Mouse (Mus musculus): ENCODE results near the gene Gm572. TPM values are rescaled to one million over a fixed set of nuclear protein-coding genes. Genes with fewer than 3 reads are reported as not detected.

Gm572 gene
- polyA plus RNA-seq, 1 experiment from 2014 or later, result not detected

GRCm38 (mm10) chr4:148654701-148655398, 11.7 kb downstream of the Gm572 start:
- H3K36me3 ChIP-seq (replicated peaks), result no peaks in the 10 kb centered on the region
- no peak overlapping the region for H3K9ac ChIP-seq
- WGBS, result 88% methylated on average over 18 of the region's 18 CpGs
- no peak overlapping the region for H3K27ac ChIP-seq
- H3K4me3 ChIP-seq (replicated peaks), result no peak overlapping the region
- no peak for ATAC-seq (ENCODE audit: low FRiP score)
- H3K9me3 ChIP-seq, result peaks cover 3% of the 10 kb centered on the region; the same call in 1 of the 2 replicates
- H3K27me3 ChIP-seq, result peaks cover 5% of the 10 kb centered on the region; the same call in 1 of the 2 replicates
- peaks cover 4% of the 10 kb centered on the region; the same call in 1 of the 2 replicates for H3K4me1 ChIP-seq
- no peak overlapping the region for H3K4me2 ChIP-seq

- H3K27ac ChIP-seq, result no peak overlapping the region
- peaks cover 4% of the 10 kb centered on the region; the same call in 1 of the 2 replicates for H3K4me1 ChIP-seq
- no peak for ATAC-seq (ENCODE audit: low FRiP score)
These were observed 13.7 kb downstream of the Gm572 start for GRCm38 (mm10) chr4:148656691-148657258.

GRCm38 (mm10) chr4:148657776-148658175, 14.7 kb downstream of the Gm572 start:
- Histone ChIP-seq H3K27me3 (peaks cover 8% of the 10 kb centered on the region; the same call in 1 of the 2 replicates), H3K9me3 (peaks cover 2% of the 10 kb centered on the region; the same call in 1 of the 2 replicates), H3K4me2 (no peak overlapping the region), H3K27ac (no peak overlapping the region), H3K9ac (no peak overlapping the region), H3K4me1 (peaks cover 10% of the 10 kb centered on the region), H3K36me3 (replicated peaks) (no peaks in the 10 kb centered on the region), H3K4me3 (replicated peaks) (no peak overlapping the region)
- no peak for ATAC-seq (ENCODE audit: low FRiP score)
- WGBS, result 91% methylated on average over 13 of the region's 13 CpGs

More at GRCm38 (mm10) chr4:148656691-148657258, 13.7 kb downstream of the Gm572 start:
- Histone ChIP-seq H3K36me3 (replicated peaks) (no peaks in the 10 kb centered on the region), H3K4me3 (replicated peaks) (no peak overlapping the region), H3K9ac (no peak overlapping the region), H3K4me2 (no peak overlapping the region), H3K9me3 (peaks cover 3% of the 10 kb centered on the region; the same call in 1 of the 2 replicates), H3K27me3 (peaks cover 8% of the 10 kb centered on the region; the same call in 1 of the 2 replicates)
- WGBS, result 57% methylated on average over 15 of the region's 15 CpGs

- Histone ChIP-seq H3K9me3 (no peaks in the 10 kb centered on the region), H3K9ac (no peak overlapping the region), H3K27ac (no peak overlapping the region), H3K4me3 (replicated peaks) (no peak overlapping the region), H3K4me1 (peaks cover 16% of the 10 kb centered on the region), H3K27me3 (peaks cover 20% of the 10 kb centered on the region; the same call in 1 of the 2 replicates), H3K36me3 (replicated peaks) (no peaks in the 10 kb centered on the region), H3K4me2 (no peak overlapping the region)
- 74% methylated on average over 3 of the region's 3 CpGs for WGBS
- ATAC-seq (ENCODE audit: low FRiP score), result no peak
These were observed 17.1 kb downstream of the Gm572 start for GRCm38 (mm10) chr4:148660174-148660573.

- 42% methylated on average over 21 of the region's 21 CpGs for WGBS
- Histone ChIP-seq H3K4me1 (peaks cover 12% of the 10 kb centered on the region), H3K4me3 (replicated peaks) (no peak overlapping the region), H3K9me3 (no peaks in the 10 kb centered on the region), H3K27me3 (peaks cover 17% of the 10 kb centered on the region; the same call in 1 of the 2 replicates), H3K27ac (no peak overlapping the region), H3K36me3 (replicated peaks) (no peaks in the 10 kb centered on the region), H3K9ac (no peak overlapping the region), H3K4me2 (peak overlapping the region; percentile 25; the same call in 1 of the 2 replicates)
- ATAC-seq (ENCODE audit: low FRiP score), result peak; percentile 50; the same call in 1 of the 2 replicates
These were observed 19.2 kb downstream of the Gm572 start for GRCm38 (mm10) chr4:148662168-148662965.

- Histone ChIP-seq H3K9ac (no peak overlapping the region), H3K27ac (no peak overlapping the region), H3K4me1 (peaks cover 12% of the 10 kb centered on the region), H3K4me2 (no peak overlapping the region), H3K36me3 (replicated peaks) (no peaks in the 10 kb centered on the region), H3K27me3 (peaks cover 15% of the 10 kb centered on the region; the same call in 1 of the 2 replicates), H3K9me3 (no peaks in the 10 kb centered on the region), H3K4me3 (replicated peaks) (no peak overlapping the region)
- ATAC-seq (ENCODE audit: low FRiP score), result no peak
- WGBS, result 85% methylated on average over 7 of the region's 7 CpGs
These were observed 20.2 kb downstream of the Gm572 start for GRCm38 (mm10) chr4:148663326-148663725.

- Histone ChIP-seq H3K9ac (no peak overlapping the region), H3K36me3 (replicated peaks) (no peaks in the 10 kb centered on the region), H3K27me3 (peaks cover 15% of the 10 kb centered on the region; the same call in 1 of the 2 replicates), H3K4me3 (replicated peaks) (no peak overlapping the region), H3K9me3 (no peaks in the 10 kb centered on the region), H3K27ac (0 out of 2 replicates have a peak overlapping the region, but pooled peaks have one; percentile 25), H3K4me2 (no peak overlapping the region), H3K4me1 (peaks cover 12% of the 10 kb centered on the region)
- no peak for ATAC-seq (ENCODE audit: low FRiP score)
- 55% methylated on average over 6 of the region's 6 CpGs for WGBS
These were observed 20.9 kb downstream of the Gm572 start for GRCm38 (mm10) chr4:148664021-148664420.

GRCm38 (mm10) chr4:148667006-148667755, 24.1 kb downstream of the Gm572 start:
- Histone ChIP-seq H3K4me1 (peaks cover 12% of the 10 kb centered on the region), H3K4me3 (replicated peaks) (no peak overlapping the region), H3K27me3 (peaks cover 12% of the 10 kb centered on the region; the same call in 1 of the 2 replicates), H3K4me2 (no peak overlapping the region), H3K36me3 (replicated peaks) (no peaks in the 10 kb centered on the region), H3K27ac (no peak overlapping the region), H3K9ac (no peak overlapping the region), H3K9me3 (no peaks in the 10 kb centered on the region)
- ATAC-seq (ENCODE audit: low FRiP score), result no peak
- 88% methylated on average over 15 of the region's 15 CpGs for WGBS

- ATAC-seq (ENCODE audit: low FRiP score), result no peak
- Histone ChIP-seq H3K4me1 (peaks cover 5% of the 10 kb centered on the region), H3K4me3 (replicated peaks) (no peak overlapping the region), H3K9me3 (no peaks in the 10 kb centered on the region), H3K27ac (no peak overlapping the region), H3K27me3 (0 out of 2 replicates have a peak, but pooled peaks cover 3% of the 10 kb centered on the region), H3K9ac (no peak overlapping the region), H3K36me3 (replicated peaks) (no peaks in the 10 kb centered on the region), H3K4me2 (no peak overlapping the region)
- WGBS, result 66% methylated on average over 16 of the region's 16 CpGs
These were observed 28.3 kb downstream of the Gm572 start for GRCm38 (mm10) chr4:148671230-148671947.

- Histone ChIP-seq H3K4me2 (no peak overlapping the region), H3K36me3 (replicated peaks) (no peaks in the 10 kb centered on the region), H3K4me3 (replicated peaks) (no peak overlapping the region), H3K27ac (no peak overlapping the region), H3K4me1 (peaks cover 16% of the 10 kb centered on the region), H3K9ac (no peak overlapping the region), H3K27me3 (0 out of 2 replicates have a peak, but pooled peaks cover 3% of the 10 kb centered on the region), H3K9me3 (no peaks in the 10 kb centered on the region)
- WGBS, result 56% methylated on average over 7 of the region's 7 CpGs
- ATAC-seq (ENCODE audit: low FRiP score), result no peak
These were observed 31.9 kb downstream of the Gm572 start for GRCm38 (mm10) chr4:148675043-148675442.

Data from forebrain, embryonic 12.5 days (tissue).